Mouse (Mus musculus): ENCODE results near the gene Fndc11. TPM values are rescaled to one million over a fixed set of nuclear protein-coding genes. Genes with fewer than 3 reads are reported as not detected.

Gene Fndc11
- total and polyA plus RNA-seq, 2 experiments, result 0.10 TPM; not detected in 1

DNA sequence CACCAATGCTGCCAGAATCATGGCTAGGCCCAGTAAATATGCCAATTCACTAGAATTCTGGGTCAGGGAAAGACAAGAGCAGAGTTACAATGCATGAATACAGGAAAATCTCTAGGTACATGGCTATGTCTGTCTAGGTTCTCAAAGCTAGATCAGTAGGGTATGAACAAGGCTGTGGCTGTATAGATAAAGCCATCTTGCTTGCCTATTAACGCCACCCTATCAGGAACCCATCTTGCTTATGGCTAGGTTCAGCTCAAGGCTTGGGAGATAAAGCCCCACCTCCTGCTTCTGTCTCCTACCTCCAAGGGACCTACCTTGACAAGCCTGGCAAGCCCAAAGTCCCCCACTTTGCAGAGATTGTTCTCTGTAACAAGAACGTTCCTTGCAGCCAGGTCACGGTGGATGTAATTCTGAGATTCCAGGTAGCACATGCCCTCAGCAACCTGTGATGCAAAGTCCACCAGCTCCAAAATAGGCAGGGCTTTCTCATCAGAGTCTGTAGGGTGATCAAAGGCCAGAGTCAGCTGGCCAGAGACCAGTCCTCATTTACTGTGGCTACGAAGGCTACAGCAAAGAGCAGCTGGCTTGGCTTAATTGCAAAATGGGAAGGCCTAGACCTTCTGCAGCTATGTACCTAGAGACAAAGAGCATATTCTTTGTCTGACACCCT is 23.0 kb upstream of the Fndc11 start:
- H3K27me3 ChIP-seq (ENCODE audit: control insufficient read depth, insufficient read depth, low read length), result no peaks in the 10 kb centered on the region

DNA sequence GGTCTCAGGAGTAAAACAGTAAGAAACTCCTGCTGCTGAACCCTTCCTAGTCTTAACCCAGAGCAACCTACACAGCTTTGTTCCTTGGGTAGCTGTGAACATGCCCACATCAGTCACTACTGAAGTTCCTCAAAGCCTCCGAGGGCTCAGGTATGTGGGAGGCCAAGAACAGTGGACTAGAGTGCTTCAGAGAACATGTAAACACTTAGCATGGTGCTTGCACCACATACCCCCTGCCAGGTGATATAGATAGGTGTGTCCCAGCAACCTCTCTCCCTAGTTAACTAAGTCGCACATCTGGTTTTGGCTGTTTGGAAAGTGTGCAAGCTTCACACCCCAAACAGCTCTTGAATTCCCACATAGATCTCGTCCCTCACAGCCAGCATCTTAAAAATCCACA is 18.2 kb upstream of the Fndc11 start:
- H3K36me3 ChIP-seq (ENCODE audit: control insufficient read depth, insufficient read depth, low read length), result no peaks in the 10 kb centered on the region
- TF ChIP-seq CTCF (IDR thresholded peaks at IDR 0.05; ENCODE audit: low read depth, low read length) (no peak), POLR2A (IDR thresholded peaks at IDR 0.05; ENCODE audit: extremely low read depth, insufficient read depth, low read length) (no peak)
- no peak for DNase-seq (ENCODE audit: extremely low read depth, low read depth, low spot score)
- 94% methylated on average over 3 of the region's 3 CpGs for WGBS
- peaks cover 9% of the 10 kb centered on the region; the same call in 1 of the 2 replicates for H3K4me1 ChIP-seq (ENCODE audit: control insufficient read depth, insufficient read depth, low read length)
- H3K9ac ChIP-seq (ENCODE audit: low read depth, low read length), result no peak overlapping the region
- H3K4me3 ChIP-seq (ENCODE audit: insufficient read depth, low read depth, low read length), result no peak overlapping the region
- H3K27ac ChIP-seq (replicated peaks; ENCODE audit: insufficient read depth, low read depth, low read length), result no peak overlapping the region
- H3K79me2 ChIP-seq (ENCODE audit: control insufficient read depth, insufficient read depth, low read length), result no peaks in the 10 kb centered on the region
- no peaks in the 10 kb centered on the region for H3K27me3 ChIP-seq (ENCODE audit: control insufficient read depth, insufficient read depth, low read length)

More for the DNA sequence above, 23.0 kb upstream of the Fndc11 start:
- Histone ChIP-seq H3K9ac (ENCODE audit: low read depth, low read length) (no peak overlapping the region), H3K4me1 (ENCODE audit: control insufficient read depth, insufficient read depth, low read length) (peaks cover 5% of the 10 kb centered on the region; the same call in 1 of the 2 replicates), H3K4me3 (ENCODE audit: insufficient read depth, low read depth, low read length) (no peak overlapping the region), H3K79me2 (ENCODE audit: control insufficient read depth, insufficient read depth, low read length) (no peaks in the 10 kb centered on the region), H3K36me3 (ENCODE audit: control insufficient read depth, insufficient read depth, low read length) (no peaks in the 10 kb centered on the region), H3K27ac (replicated peaks; ENCODE audit: insufficient read depth, low read depth, low read length) (peak overlapping the region; percentile 51; the same call in 1 of the 2 replicates)
- no peak for TF ChIP-seq CTCF (IDR thresholded peaks at IDR 0.05; ENCODE audit: low read depth, low read length)
- TF ChIP-seq POLR2A (IDR thresholded peaks at IDR 0.05; ENCODE audit: extremely low read depth, insufficient read depth, low read length), result no peak
- 29% methylated on average over 4 of the region's 4 CpGs for WGBS
- peak; percentile 94 for DNase-seq (ENCODE audit: extremely low read depth, low read depth, low spot score)

DNA sequence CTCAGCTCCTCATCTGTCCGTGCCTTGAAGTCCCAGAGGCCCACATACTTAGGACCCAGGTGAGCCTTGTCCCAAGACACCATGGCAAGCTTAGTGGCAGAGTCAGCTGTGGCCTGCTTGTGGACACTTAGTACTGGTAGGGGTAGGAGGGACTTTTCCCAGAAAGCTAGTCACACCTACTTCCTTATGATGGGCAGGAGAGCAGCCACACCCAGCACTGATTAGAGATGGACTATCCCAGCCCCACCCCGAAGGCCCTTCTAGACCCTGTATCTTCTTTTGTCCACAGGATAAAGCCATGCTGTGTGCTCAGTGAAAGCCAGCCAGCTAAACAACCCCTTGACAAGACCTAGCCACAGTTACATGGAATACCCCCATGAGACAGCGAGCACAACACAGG is 17.4 kb upstream of the Fndc11 start, which contains the start of gene Ptk6:
Gene Ptk6 (minus strand): TSS at position 368 of the 400 bp plus-strand sequence.
- no peak within 1 kb of the TSS for H3K9ac ChIP-seq (ENCODE audit: low read depth, low read length)
- WGBS, result 91% methylated on average over 3 of the region's 3 CpGs
- H3K27ac ChIP-seq (replicated peaks; ENCODE audit: insufficient read depth, low read depth, low read length), result no peak within 1 kb of the TSS
- no peaks in the 10 kb centered on the region for H3K36me3 ChIP-seq (ENCODE audit: control insufficient read depth, insufficient read depth, low read length)
- TF ChIP-seq POLR2A (IDR thresholded peaks at IDR 0.05; ENCODE audit: extremely low read depth, insufficient read depth, low read length) (no peak), CTCF (IDR thresholded peaks at IDR 0.05; ENCODE audit: low read depth, low read length) (no peak)
- H3K4me1 ChIP-seq (ENCODE audit: control insufficient read depth, insufficient read depth, low read length), result peaks cover 7% of the 10 kb centered on the region; the same call in 1 of the 2 replicates
- no peak within 1 kb of the TSS for H3K4me3 ChIP-seq (ENCODE audit: insufficient read depth, low read depth, low read length)
- H3K79me2 ChIP-seq (ENCODE audit: control insufficient read depth, insufficient read depth, low read length), result no peaks in the 10 kb centered on the region
- H3K27me3 ChIP-seq (ENCODE audit: control insufficient read depth, insufficient read depth, low read length), result no peaks in the 10 kb centered on the region
- DNase-seq (ENCODE audit: extremely low read depth, low read depth, low spot score), result no peak

DNA sequence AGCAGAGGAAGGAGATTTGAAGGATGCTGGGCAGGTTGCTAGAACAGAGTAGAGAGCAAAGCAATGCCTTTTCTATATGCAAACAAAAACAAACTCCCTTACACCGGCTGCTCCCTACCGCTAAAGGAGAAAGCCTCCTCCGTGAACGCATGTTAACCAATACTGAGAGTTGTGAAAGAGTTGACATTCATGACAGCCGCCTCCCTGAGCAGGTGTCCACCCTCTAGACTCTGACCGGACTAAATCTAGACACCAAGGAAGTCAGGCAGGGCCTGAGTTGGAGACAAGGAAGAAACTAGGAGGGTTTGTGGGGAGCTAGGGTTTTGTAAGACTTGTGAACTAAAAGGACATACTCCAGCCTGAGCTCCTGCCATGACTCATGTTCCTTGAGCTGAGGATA is 16.9 kb upstream of the Fndc11 start:
- Histone ChIP-seq H3K79me2 (ENCODE audit: control insufficient read depth, insufficient read depth, low read length) (no peaks in the 10 kb centered on the region), H3K27me3 (ENCODE audit: control insufficient read depth, insufficient read depth, low read length) (no peaks in the 10 kb centered on the region), H3K4me1 (ENCODE audit: control insufficient read depth, insufficient read depth, low read length) (peaks cover 7% of the 10 kb centered on the region; the same call in 1 of the 2 replicates), H3K36me3 (ENCODE audit: control insufficient read depth, insufficient read depth, low read length) (no peaks in the 10 kb centered on the region), H3K4me3 (ENCODE audit: insufficient read depth, low read depth, low read length) (no peak overlapping the region), H3K9ac (ENCODE audit: low read depth, low read length) (no peak overlapping the region), H3K27ac (replicated peaks; ENCODE audit: insufficient read depth, low read depth, low read length) (no peak overlapping the region)
- WGBS, result 25% methylated on average over 6 of the region's 6 CpGs
- DNase-seq (ENCODE audit: extremely low read depth, low read depth, low spot score), result peak; percentile 33
- no peak for TF ChIP-seq POLR2A (IDR thresholded peaks at IDR 0.05; ENCODE audit: extremely low read depth, insufficient read depth, low read length)
- no peak for TF ChIP-seq CTCF (IDR thresholded peaks at IDR 0.05; ENCODE audit: low read depth, low read length)

DNA sequence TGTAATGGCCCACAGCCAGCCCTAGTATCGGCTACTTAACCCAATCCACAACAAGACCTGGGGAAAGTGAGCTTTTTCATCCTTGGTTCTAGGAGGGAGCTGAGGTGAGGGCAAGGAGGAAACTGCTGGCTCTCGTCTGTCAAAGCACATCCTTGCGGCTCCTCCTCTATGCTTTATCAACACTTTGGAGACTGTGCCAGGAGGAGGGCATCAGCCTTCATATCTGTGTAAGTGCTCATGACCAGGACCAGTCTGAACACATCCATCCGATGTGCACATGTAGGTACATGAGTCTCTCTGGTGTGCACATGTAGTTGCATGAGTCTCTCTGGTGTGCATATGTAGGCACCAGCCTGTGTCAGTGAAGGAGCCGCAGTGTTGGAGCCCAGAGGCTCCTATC is 14.1 kb upstream of the Fndc11 start:
- no peak overlapping the region for H3K27ac ChIP-seq (replicated peaks; ENCODE audit: insufficient read depth, low read depth, low read length)

DNA sequence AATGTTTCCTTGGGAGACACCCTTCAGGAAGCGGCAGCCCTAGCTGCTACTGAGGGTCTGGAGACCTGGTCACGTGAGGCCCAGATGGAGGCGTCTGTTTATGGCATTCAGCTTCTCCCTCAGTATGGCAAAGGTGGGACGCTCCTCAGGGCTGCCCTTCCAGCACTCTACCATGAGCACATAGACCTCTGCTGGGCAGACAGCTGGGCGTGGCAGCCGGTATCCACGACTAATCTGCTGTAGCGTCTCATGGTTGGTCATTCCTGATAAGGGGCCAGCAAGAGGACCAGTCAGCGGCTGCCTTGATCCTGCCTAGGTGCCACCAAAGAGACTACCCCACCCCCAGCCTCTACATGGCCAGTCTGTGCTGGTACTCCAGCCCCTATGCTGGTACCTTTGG is 13.7 kb upstream of the Fndc11 start:
- no peak for TF ChIP-seq CTCF (IDR thresholded peaks at IDR 0.05; ENCODE audit: low read depth, low read length)
- no peak for TF ChIP-seq POLR2A (IDR thresholded peaks at IDR 0.05; ENCODE audit: extremely low read depth, insufficient read depth, low read length)
- DNase-seq (ENCODE audit: extremely low read depth, low read depth, low spot score), result no peak
- H3K4me3 ChIP-seq (ENCODE audit: insufficient read depth, low read depth, low read length), result no peak overlapping the region
- no peak overlapping the region for H3K9ac ChIP-seq (ENCODE audit: low read depth, low read length)
- H3K27ac ChIP-seq (replicated peaks; ENCODE audit: insufficient read depth, low read depth, low read length), result no peak overlapping the region
- H3K4me1 ChIP-seq (ENCODE audit: control insufficient read depth, insufficient read depth, low read length), result peaks cover 7% of the 10 kb centered on the region; the same call in 1 of the 2 replicates
- no peaks in the 10 kb centered on the region for H3K27me3 ChIP-seq (ENCODE audit: control insufficient read depth, insufficient read depth, low read length)
- WGBS, result 89% methylated on average over 9 of the region's 9 CpGs
- H3K36me3 ChIP-seq (ENCODE audit: control insufficient read depth, insufficient read depth, low read length), result no peaks in the 10 kb centered on the region
- no peaks in the 10 kb centered on the region for H3K79me2 ChIP-seq (ENCODE audit: control insufficient read depth, insufficient read depth, low read length)

More for the DNA sequence above, 14.1 kb upstream of the Fndc11 start:
- WGBS, result 92% methylated on average over 5 of the region's 5 CpGs
- Histone ChIP-seq H3K36me3 (ENCODE audit: control insufficient read depth, insufficient read depth, low read length) (no peaks in the 10 kb centered on the region), H3K9ac (ENCODE audit: low read depth, low read length) (no peak overlapping the region), H3K4me3 (ENCODE audit: insufficient read depth, low read depth, low read length) (no peak overlapping the region), H3K27me3 (ENCODE audit: control insufficient read depth, insufficient read depth, low read length) (no peaks in the 10 kb centered on the region), H3K4me1 (ENCODE audit: control insufficient read depth, insufficient read depth, low read length) (peaks cover 7% of the 10 kb centered on the region; the same call in 1 of the 2 replicates), H3K79me2 (ENCODE audit: control insufficient read depth, insufficient read depth, low read length) (no peaks in the 10 kb centered on the region)
- TF ChIP-seq POLR2A (IDR thresholded peaks at IDR 0.05; ENCODE audit: extremely low read depth, insufficient read depth, low read length), result no peak
- no peak for TF ChIP-seq CTCF (IDR thresholded peaks at IDR 0.05; ENCODE audit: low read depth, low read length)
- no peak for DNase-seq (ENCODE audit: extremely low read depth, low read depth, low spot score)
